Mouse (Mus musculus): ENCODE measurements around the gene Otulin. TPM values are rescaled to one million over a fixed set of nuclear protein-coding genes. Genes with fewer than 3 reads are reported as not detected.
A peak's percentile ranks its signal among the peaks of the same experiment; 100 is the strongest.

Gene Otulin
- polyA plus RNA-seq, 1 experiment from 2014 or later, result 28.2 TPM

DNA sequence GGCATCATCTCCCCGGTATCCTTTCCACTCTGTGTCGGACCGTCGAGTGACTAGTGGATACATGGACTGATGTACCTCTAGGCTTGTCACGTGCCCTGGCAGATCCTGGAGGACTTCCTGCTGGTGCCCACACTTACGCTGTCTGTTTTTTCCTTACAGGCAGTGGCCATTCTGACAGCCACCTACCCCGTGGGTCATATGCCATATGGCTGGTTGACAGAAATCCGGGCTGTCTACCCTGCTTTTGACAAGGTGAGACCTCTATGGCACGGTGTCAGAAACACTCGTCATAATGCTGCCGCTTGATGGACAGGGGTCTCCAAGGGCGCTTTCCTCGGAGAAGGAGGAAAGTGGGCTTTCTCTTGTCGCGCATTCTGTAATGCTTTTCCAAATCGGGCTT, 63.1 kb downstream of the Otulin start:
- Histone ChIP-seq H3K4me3 (no peak overlapping the region), H3K27me3 (ENCODE audit: low read depth, poor library complexity, severe bottlenecking) (no peaks in the 10 kb centered on the region), H3K27ac (replicated peaks) (no peak overlapping the region), H3K36me3 (peaks cover 16% of the 10 kb centered on the region; the same call in 1 of the 2 replicates), H3K4me1 (no peaks in the 10 kb centered on the region), H3K9me3 (replicated peaks) (no peaks in the 10 kb centered on the region)
- 93% methylated on average over 16 of the region's 16 CpGs for WGBS
- DNase-seq (ENCODE audit: low spot score), result no peak

DNA sequence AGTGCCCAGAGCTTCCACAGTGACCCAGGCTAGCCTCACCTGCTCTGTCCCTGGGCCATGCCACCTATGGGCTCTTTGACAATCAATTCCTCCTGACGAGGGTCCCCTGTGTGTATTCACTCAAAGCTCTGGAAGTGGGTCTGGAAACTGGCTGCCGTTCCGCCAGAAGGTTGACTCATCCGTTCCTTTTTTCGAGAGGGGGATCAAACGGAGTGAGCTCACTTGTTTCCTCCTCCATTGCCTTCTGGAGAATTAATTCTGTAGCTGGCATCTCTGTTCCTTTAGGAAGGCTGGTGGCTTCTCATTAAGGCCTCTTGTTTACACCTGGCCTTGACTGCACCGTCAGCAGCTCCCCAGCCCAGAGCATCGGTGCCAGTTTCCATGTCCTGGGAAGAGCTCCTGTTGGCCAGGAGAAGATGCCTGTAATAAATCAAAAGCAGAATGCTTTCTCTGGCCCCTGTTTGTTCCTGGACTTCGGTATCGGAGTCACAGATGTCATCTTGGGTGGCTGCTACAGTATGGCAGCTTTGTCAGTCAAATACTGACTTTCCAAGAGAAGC, 64.8 kb downstream of the Otulin start:
- Histone ChIP-seq H3K4me3 (no peak overlapping the region), H3K27ac (replicated peaks) (no peak overlapping the region), H3K4me1 (no peaks in the 10 kb centered on the region), H3K36me3 (peaks cover 11% of the 10 kb centered on the region; the same call in 1 of the 2 replicates), H3K9me3 (replicated peaks) (no peaks in the 10 kb centered on the region), H3K27me3 (ENCODE audit: low read depth, poor library complexity, severe bottlenecking) (no peaks in the 10 kb centered on the region)
- 91% methylated on average over 10 of the region's 10 CpGs for WGBS
- no peak for DNase-seq (ENCODE audit: low spot score)

DNA sequence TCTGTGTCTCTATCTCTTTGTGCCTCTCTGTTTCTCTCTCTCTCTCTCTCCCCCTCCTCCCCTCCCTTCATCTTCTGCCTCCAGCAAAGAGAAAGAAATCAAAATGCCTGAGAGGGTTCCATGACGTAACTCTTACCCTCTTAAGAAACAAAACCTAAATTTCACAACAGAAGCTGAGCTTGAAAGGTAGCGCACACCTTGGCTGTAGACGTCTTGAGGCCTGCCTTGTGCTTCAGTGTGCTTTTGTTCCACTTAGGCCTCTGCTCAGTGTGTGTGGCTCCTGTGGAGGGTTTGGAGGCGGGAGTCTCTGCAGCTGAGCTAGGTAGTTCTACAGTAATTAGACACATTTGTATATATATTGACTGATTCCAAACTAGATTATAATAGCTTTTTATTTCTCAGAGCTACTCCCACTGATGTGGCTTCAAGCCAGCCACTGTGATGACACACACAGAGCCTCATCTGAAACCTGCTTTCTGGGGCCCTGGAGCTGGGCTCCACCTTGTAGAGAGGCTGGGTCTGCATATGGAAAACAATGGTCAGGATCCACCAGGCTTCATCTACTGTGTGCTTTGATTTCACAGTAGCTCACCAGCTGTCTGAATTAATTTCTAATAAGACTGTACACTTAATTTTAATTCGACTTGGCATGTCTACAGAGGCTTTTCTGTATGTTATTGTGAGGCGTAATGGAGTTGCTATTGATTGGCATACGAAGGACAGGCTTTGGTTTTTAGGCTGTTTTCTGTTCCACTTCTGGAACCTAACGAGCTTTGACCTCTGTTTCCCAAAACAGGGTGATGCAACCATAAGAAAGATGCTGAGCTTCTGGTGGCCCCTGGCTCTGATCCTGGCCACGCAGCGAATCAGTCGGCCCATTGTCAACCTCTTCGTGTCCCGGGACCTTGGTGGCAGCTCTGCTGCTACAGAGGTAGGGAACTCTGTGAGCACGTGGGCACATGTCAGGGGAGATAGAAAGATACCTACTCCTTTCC, 66.1 kb downstream of the Otulin start:
- H3K4me3 ChIP-seq, result no peak overlapping the region
- H3K36me3 ChIP-seq, result peaks cover 11% of the 10 kb centered on the region; the same call in 1 of the 2 replicates
- WGBS, result 94% methylated on average over 14 of the region's 14 CpGs
- no peak for DNase-seq (ENCODE audit: low spot score)
- H3K27me3 ChIP-seq (ENCODE audit: low read depth, poor library complexity, severe bottlenecking), result no peaks in the 10 kb centered on the region
- H3K9me3 ChIP-seq (replicated peaks), result no peaks in the 10 kb centered on the region
- no peaks in the 10 kb centered on the region for H3K4me1 ChIP-seq
- no peak overlapping the region for H3K27ac ChIP-seq (replicated peaks)

DNA sequence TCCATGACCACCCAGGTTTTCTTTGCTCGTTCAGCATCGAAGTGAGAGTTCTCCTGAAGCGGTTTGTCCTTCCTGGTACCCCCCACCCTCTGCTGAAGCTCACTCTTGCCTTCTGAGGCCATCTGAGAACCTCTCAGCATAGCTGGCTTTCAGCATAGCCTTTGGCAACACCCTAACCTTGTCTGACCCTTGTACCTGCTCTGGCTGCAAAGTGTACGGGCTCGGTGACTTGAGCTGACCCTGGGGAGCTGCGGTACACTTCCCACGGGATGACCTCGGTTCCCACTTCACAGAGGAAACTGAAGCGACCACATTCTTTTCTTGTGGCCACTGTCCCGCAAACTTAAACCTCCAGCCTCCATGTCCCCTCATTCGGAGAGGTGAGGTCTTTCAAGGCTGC, 70.2 kb downstream of the Otulin start:
- Histone ChIP-seq H3K4me3 (no peak overlapping the region), H3K27ac (replicated peaks) (no peak overlapping the region), H3K36me3 (peaks cover 8% of the 10 kb centered on the region; the same call in 1 of the 2 replicates), H3K9me3 (replicated peaks) (no peaks in the 10 kb centered on the region), H3K27me3 (ENCODE audit: low read depth, poor library complexity, severe bottlenecking) (no peaks in the 10 kb centered on the region), H3K4me1 (peaks cover 3% of the 10 kb centered on the region; the same call in 1 of the 2 replicates)
- DNase-seq (ENCODE audit: low spot score), result no peak
- 88% methylated on average over 11 of the region's 11 CpGs for WGBS

DNA sequence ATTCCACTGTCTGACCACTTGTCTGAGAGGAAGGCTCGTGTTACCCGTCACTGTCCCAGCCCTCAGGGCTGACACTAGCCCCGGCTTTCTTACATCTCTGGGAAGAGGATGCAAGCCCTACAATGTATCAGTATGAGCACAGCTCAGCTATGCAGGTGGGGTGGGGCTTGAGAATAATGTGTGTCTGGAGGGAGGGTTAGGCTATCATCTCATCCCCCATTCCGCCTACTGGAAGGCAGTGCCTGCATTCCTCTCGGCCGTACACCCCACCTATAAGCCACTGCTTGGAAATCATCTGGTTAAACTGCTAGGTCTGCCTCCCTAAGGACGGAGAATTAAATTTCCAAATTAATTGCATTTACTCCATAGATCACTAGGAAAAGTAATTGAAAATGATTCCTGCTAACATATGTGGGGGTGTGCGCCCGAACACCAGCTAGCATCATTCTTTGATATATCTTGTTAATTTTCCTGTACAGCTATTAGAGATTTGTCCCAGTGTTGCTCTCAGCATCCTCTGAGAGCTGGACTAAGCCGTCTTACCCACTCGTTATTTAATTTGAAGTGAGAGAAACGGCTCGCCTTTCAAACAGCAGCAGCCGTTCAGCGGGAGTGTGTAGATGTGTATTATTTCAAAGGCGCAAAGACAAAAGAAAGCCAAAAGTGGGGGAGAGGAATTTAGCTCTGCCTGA, 71.9 kb downstream of the Otulin start:
- no peak overlapping the region for H3K27ac ChIP-seq (replicated peaks)
- 75% methylated on average over 16 of the region's 16 CpGs for WGBS
- H3K27me3 ChIP-seq (ENCODE audit: low read depth, poor library complexity, severe bottlenecking), result no peaks in the 10 kb centered on the region
- DNase-seq (ENCODE audit: low spot score), result no peak
- peaks cover 8% of the 10 kb centered on the region; the same call in 1 of the 2 replicates for H3K36me3 ChIP-seq
- no peaks in the 10 kb centered on the region for H3K9me3 ChIP-seq (replicated peaks)
- H3K4me1 ChIP-seq, result peaks cover 3% of the 10 kb centered on the region; the same call in 1 of the 2 replicates
- no peak overlapping the region for H3K4me3 ChIP-seq

DNA sequence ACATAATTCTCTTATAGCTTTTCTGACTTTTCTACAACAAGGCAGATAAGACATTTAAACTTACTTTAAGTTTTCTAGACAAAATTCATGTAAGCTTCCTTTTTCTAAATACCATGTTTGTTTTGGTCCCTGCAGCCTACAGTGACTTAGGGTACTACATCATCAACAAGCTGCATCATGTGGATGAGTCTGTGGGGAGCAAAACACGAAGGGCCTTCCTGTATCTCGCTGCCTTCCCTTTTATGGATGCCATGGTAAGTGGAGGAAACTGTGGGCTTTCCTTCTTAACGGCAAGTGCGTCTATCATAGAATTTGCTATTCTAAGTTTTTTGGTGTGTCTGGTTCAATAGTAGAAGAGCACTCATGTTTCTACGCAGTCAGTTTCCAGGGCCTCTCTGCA, 76.9 kb downstream of the Otulin start:
- peaks cover 25% of the 10 kb centered on the region for H3K4me1 ChIP-seq
- H3K27me3 ChIP-seq (ENCODE audit: low read depth, poor library complexity, severe bottlenecking), result peaks cover 16% of the 10 kb centered on the region; the same call in 1 of the 2 replicates
- no peak overlapping the region for H3K4me3 ChIP-seq
- H3K27ac ChIP-seq (replicated peaks), result no peak overlapping the region
- no peaks in the 10 kb centered on the region for H3K9me3 ChIP-seq (replicated peaks)
- H3K36me3 ChIP-seq, result peaks cover 8% of the 10 kb centered on the region; the same call in 1 of the 2 replicates
- DNase-seq (ENCODE audit: low spot score), result no peak
- WGBS, result 96% methylated on average over 5 of the region's 5 CpGs

DNA sequence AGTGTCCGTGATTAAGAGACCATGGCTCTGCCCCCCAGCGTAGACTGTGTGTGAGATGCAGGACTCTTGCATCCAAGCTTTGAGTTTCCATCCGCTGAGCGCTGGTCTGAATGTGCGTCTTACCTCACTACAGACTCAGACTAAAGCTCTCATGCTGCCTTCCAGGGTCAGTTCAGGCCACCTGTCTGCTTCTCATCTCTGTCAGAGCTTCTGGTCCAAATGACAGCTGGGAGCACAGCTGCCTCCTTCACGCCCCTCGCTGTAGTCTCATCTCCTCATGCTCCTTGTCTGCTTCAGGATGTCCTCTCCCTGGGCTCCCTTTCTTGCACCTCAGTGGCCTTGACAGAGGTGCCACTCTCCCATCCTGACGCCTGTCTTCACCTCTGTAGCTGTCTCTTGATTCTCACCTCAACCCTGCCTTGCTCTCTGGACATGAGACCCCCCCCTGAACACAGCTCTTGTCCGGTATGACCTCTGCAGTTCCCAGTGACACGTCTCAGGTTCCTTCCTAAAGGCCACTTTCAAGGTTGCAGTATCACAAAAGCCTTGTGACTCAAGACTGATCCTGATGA, 78.3 kb downstream of the Otulin start:
- H3K4me3 ChIP-seq, result no peak overlapping the region
- no peak overlapping the region for H3K27ac ChIP-seq (replicated peaks)
- 0 out of 2 replicates have a peak, but pooled peaks cover 1% of the 10 kb centered on the region for H3K36me3 ChIP-seq
- 87% methylated on average over 10 of the region's 10 CpGs for WGBS
- DNase-seq (ENCODE audit: low spot score), result no peak
- H3K27me3 ChIP-seq (ENCODE audit: low read depth, poor library complexity, severe bottlenecking), result peaks cover 29% of the 10 kb centered on the region
- H3K4me1 ChIP-seq, result peaks cover 25% of the 10 kb centered on the region
- H3K9me3 ChIP-seq (replicated peaks), result no peaks in the 10 kb centered on the region

DNA sequence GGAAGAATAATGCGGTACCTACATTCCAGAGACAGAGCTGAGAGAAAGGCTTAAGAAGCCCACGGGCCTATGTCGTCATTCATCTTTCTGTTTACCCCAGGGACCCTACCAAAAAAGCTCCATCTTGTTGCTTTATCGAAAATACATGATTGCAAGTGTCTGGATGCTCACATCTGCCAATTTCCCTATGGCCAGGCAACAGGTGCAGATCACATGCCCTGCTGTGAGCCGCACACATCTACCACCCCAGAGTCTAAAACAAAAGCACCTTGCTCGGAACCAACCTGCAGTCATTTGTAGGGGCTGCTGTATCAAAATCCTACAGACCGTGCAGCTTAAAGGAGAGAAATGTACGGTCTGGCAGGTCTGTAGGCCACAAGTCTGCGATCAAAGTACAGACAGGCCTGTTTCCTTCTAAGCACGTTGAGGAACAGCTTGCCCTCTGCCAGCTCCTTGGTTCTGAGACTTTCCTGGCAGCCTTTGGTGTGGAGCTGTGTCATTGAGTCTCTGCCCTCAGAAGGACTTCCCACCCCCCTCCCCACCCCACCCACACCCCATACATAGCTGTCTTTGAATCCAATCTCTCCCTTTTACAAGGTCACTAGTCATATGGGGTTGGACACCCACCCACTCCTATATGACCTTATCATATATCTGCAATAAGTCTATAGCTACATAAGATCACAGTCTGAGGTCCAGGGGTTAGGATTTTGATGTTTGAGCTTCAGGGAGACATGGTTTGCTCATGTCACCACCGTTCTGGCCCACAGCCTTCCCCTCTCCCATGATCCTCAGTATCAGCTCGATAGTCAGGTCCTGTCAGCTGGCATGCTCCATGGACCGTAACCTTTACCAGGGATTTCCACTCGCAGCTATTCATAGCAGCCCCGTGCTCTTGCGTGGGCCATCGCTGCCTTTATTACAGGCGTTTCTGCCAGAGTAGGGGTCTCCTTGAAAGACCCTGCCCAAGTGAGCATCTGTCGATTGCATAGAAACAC, 79.1 kb downstream of the Otulin start:
- Histone ChIP-seq H3K36me3 (no peaks in the 10 kb centered on the region), H3K9me3 (replicated peaks) (no peaks in the 10 kb centered on the region), H3K4me3 (no peak overlapping the region), H3K27ac (replicated peaks) (no peak overlapping the region), H3K27me3 (ENCODE audit: low read depth, poor library complexity, severe bottlenecking) (peaks cover 37% of the 10 kb centered on the region), H3K4me1 (peaks cover 25% of the 10 kb centered on the region)
- WGBS, result 89% methylated on average over 19 of the region's 19 CpGs
- no peak for DNase-seq (ENCODE audit: low spot score)

DNA sequence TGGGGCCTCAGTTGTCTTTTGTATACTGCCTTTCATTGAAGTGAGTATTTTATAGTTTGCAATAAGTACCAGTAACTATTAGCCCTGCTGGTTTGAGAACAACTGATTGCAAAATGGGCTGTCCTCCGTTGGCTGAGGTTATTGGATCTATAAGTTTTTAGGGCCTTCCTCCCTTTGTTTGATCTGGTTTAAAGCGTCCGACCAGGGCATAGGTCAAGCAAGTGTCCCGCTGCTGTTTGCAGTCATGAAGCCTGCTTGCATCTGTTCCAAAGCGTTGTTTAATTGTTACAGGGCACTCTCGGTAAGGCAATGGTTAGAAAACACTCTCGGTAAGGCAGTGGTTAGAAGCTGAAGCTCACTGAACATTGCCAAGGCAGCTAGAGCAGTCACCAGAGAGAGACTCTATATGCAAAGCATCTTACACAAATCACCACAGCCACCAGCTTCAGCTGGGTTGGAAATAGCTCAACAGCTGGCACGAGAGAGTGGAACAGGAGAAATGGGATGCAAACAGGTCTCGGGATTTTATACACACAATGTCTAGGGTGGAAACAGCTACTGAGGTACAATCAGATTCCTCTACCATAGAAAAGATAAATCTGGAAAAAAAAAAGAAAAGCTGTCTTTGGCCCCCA, 80.0 kb downstream of the Otulin start:
- peaks cover 42% of the 10 kb centered on the region for H3K27me3 ChIP-seq (ENCODE audit: low read depth, poor library complexity, severe bottlenecking)
- H3K9me3 ChIP-seq (replicated peaks), result no peaks in the 10 kb centered on the region
- H3K36me3 ChIP-seq, result no peaks in the 10 kb centered on the region
- H3K4me3 ChIP-seq, result no peak overlapping the region
- DNase-seq (ENCODE audit: low spot score), result no peak
- peaks cover 25% of the 10 kb centered on the region for H3K4me1 ChIP-seq
- 65% methylated on average over 9 of the region's 9 CpGs for WGBS
- H3K27ac ChIP-seq (replicated peaks), result 0 out of 2 replicates have a peak overlapping the region, but pooled peaks have one; percentile 20

DNA sequence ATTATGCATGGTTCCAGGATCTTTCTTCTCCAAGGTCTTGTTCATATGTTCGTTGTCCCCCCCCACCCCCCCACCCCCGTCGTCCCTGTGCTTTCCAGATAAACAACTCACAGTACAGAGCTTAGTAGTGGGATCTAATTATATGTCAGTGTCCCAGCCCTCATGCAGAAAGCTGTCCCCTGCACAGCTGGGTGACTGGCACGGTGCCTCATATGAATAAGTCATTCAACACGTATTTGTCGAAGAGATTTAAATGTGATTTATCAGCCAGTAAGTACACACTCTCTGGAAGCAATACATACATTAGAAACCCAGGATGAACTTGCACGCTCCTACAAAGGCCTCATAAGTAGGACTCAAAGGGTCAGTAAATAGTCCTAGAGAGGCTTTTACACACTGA, 80.6 kb downstream of the Otulin start:
- peaks cover 42% of the 10 kb centered on the region for H3K27me3 ChIP-seq (ENCODE audit: low read depth, poor library complexity, severe bottlenecking)
- no peak overlapping the region for H3K27ac ChIP-seq (replicated peaks)
- no peaks in the 10 kb centered on the region for H3K9me3 ChIP-seq (replicated peaks)
- no peaks in the 10 kb centered on the region for H3K36me3 ChIP-seq
- DNase-seq (ENCODE audit: low spot score), result no peak
- peaks cover 29% of the 10 kb centered on the region for H3K4me1 ChIP-seq
- WGBS, result 82% methylated on average over 7 of the region's 7 CpGs
- H3K4me3 ChIP-seq, result no peak overlapping the region

DNA sequence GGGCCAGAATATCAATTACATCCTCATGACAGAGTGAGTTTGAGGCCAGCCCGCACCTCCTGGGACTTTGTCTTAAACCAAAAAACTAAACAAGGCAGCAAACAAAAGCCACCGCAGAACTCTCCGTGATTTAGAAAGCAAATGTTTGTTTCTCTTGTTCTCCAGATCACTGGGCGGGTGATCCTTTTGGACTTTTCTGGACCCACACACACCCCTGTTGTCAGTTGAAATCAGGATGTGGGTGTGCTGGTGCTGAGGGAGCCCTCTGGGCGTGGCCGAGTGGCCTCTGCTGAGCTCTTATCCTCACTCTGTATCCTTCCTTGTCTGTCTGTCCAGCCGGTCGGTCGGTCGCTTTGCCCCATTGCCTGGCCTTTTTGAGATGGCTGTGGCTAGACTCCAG, 81.4 kb downstream of the Otulin start:
- H3K27ac ChIP-seq (replicated peaks), result no peak overlapping the region
- 84% methylated on average over 10 of the region's 10 CpGs for WGBS

More for the DNA sequence above, 81.4 kb downstream of the Otulin start:
- Histone ChIP-seq H3K4me1 (peaks cover 29% of the 10 kb centered on the region), H3K9me3 (replicated peaks) (no peaks in the 10 kb centered on the region), H3K27me3 (ENCODE audit: low read depth, poor library complexity, severe bottlenecking) (peaks cover 47% of the 10 kb centered on the region), H3K4me3 (no peak overlapping the region), H3K36me3 (no peaks in the 10 kb centered on the region)
- no peak for DNase-seq (ENCODE audit: low spot score)

Data from midbrain, embryonic 10.5 days (tissue).